Mouse (Mus musculus): ENCODE data around the gene Stambp.
A peak's percentile ranks its signal among the peaks of the same experiment; 100 is the strongest.

Stambp gene

GRCm38 (mm10) chr6:83501524-83502310 lies 70.8 kb downstream of the Stambp start:
- DNase-seq, result peak in 1 of 2 experiments; percentile 54

DNA sequence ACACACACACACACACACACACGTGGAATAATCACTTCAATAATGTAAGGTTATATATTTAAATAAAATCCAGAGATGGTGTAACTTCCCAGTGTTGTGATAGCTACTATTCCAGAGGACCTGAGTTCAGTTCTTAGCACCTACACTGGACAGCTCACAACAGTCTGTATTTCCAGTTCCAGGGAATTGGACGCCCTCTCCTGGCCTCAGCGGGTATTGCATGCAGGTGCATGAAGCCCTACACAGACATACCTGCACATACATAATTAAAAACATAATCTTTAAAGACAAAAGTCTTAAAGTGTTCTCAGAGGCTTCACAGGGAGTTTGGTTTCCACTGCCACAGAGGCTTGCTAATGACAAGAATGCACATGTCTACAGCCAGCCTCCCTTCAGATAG lies 72.1 kb downstream of the Stambp start:
- DNase-seq, result no peak

GRCm38 (mm10) chr6:83499078-83499477 lies 73.5 kb downstream of the Stambp start:
- no peak for DNase-seq

GRCm38 (mm10) chr6:83496753-83497710 lies 75.5 kb downstream of the Stambp start:
- DNase-seq, result peak in 1 of 2 experiments; percentile 43

GRCm38 (mm10) chr6:83496009-83496752 lies 76.3 kb downstream of the Stambp start:
- peak; percentile 58 to 75 for DNase-seq

Data from cerebellum, postnatal 25 days (tissue).